Mouse (Mus musculus) heart, adult 2 months (tissue): ENCODE results near the gene Fam187b.

Source experiments
- CTCF ChIP-seq: fragments of 200-600 bp; IDR thresholded peaks from 2 replicates; pipeline ENCODE4 v1.8.1; 2022; ENCODE audit warnings: antibody characterized with exemption, mild to moderate bottlenecking, moderate library complexity
- EP300 ChIP-seq: fragments of 200-500 bp; IDR thresholded peaks from 2 replicates; pipeline ENCODE4 v1.6.1; 2011; ENCODE audit warnings: low read depth, low read length, control low read depth; ENCODE audit not compliant: insufficient read depth
- POLR2A ChIP-seq: fragments of 200-500 bp; IDR thresholded peaks from 2 replicates; pipeline ENCODE4 v1.6.1; 2011; ENCODE audit warnings: mild to moderate bottlenecking, low read depth, low read length, control low read depth; ENCODE audit not compliant: insufficient read depth

- no peak for TF ChIP-seq CTCF
- TF ChIP-seq POLR2A, result no peak
- TF ChIP-seq EP300, result no peak
Measured at GRCm38 (mm10) chr7:30985357-30985756, 11.8 kb downstream of the Fam187b start.
